Mouse (Mus musculus) neural tube, postnatal 0 days (tissue): ENCODE data around the gene Crip2. TPM values are rescaled to one million over a fixed set of nuclear protein-coding genes. Genes with fewer than 3 reads are reported as not detected.

Experiments
- polyA plus RNA-seq: library from polyadenylated mRNA; unstranded; fragments of >200 nt; fragmentation: Nextera tagmentation; extraction: Ambion mirVana; gene quantifications from 2 replicates; pipeline ENCODE4 v1.2.1, GENCODE M21; 2015

Gene Crip2
- 232 and 243 TPM in 2 replicates for polyA plus RNA-seq

DNA sequence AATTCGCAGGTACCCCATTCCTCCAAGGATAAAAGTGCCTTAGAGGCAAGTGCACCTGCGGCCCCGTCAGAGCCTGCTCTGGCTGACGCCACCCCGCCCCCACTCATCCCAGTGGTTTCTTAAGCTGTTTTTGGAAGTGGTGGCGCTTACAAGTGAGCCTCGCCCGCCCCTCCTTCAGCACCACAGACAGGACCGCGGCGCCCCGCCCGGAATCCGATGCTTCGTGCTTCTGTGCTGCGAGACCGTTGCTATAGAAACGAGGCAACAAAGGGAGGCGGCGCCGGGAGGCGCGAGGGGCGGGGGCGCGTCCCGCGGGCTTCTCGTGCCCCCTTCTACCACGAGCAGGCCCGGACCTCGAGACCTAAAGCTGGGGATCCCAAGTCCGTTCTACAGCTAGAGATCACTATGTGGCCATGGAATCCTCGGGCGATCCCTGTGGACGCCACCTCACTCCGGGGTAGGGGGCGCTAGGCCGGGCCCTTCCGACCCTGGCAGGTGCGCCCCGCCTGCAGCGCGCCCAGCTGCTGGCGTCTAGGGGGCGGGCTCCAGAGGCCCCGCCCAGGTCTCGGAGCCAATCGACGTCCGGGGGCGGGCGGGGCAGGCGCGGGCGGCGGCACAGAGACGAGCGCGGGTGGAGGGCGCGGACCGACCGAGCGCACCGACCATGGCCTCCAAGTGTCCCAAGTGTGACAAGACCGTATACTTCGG is at the start of gene Crip2:
Gene Crip2, plus strand, starts transcription at position 329 of the 708 bp plus-strand sequence.

DNA sequence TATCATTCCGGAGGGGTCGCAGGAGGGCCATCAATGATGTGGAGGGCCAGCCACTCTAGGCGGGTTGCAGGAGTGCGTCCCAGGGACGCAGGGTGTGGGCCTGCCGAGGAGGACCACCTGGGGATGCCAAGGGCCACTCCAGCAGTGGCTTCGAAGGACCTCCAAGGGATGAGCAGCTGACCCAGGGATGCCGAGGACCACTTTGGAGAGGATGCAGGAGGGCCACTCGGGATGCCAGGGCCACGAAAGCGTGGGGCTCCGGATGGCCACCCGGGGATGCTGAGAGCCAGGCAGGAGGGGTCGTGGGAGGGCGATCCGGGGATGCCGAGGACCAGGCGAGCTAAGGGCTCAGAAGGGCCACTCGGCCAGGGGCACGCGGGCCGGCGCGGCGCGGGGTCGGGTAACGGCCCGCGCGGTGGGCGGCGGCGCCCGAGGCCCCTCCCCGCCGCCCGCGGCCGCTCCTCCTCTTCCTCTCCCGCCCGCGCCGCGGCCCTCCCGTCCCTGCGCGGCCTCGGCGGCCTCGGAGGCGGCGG is 42.2 kb upstream of the Crip2 start, which contains the start of gene Mta1:
Gene Mta1, plus strand, starts transcription at position 530 of the 533 bp plus-strand sequence.

DNA sequence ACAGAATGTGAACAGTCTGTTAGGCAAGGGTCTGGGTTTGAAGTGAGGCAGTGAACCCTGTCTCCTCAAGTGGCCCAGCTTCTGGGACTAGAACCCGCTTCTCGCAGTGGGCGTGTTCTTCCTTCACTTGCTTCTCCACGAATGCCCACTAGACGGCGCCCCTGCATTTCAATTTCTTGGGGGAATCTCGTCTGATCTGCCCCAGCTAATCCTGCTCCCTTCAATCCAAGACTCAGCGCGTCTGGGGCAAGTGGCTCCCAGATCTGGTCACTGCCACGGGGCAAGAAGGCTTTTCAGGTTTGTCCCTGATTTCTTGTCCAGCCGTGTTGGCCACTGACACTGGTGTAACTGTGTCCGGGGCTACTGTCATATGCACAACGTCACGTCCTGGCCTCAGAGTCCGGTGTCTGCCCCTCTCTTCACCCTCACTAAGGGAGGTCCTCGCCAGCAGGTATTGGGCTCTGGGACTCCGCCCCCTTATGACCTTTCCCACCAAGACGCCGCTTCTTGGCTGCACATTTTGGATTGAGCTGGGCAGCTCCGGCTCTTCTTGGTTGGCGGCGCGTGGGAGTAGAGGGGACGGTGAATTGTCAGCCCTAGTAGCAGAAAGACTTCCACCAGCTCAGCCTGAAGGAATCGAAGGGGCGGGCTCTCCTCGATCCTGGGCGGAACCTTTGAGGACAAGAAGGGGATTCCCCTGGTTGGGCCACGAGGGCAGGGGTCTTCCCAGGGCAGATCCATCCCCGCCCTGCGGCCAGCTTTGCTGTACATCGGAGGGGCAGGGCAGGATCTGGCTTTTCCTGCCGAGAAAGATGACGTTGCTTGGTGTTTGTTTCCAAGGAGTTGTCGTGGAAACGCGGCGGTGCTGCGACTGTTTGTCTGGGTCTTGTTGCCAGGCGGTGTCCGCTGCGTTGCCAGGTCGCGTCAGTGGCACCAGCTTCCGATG is 6.3 kb downstream of the Crip2 start, which contains the start of gene Crip1:
Gene Crip1, plus strand, starts transcription at position 205 of the 946 bp plus-strand sequence.

DNA sequence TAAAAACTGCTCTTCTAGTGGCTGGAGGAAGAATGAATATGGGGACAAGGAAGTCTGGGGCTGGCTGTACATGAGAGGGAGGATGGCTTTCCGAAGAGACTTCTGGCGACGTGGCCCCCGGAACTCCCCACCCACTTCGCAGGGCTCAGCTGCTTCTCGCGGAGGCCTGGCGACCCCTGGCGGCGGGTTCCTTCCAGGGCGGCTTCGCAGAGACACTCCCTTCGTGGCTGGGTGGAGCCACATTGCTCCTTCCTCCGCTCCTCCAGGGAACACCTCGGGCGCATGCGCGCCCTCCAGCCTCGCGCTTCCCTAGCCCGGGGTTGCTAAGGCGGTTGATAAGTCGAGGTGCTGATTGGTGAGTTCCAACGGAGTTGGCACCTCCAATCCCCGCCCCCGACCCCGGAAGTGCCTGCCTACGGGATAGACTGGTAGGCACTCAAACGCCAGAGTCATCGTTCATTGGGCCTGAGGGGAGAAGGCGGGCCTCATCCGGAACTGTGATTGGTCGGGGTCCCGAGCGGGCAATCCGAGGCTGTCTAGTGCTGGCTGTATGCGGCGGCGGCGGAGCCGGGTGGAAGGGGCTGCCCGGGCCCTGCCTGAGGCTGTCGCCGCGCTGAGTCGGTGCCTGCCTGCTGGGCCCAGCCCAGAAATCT is 16.0 kb downstream of the Crip2 start, which contains the start of gene Tedc1:
Gene Tedc1, plus strand, starts transcription at position 535 of the 653 bp plus-strand sequence.

DNA sequence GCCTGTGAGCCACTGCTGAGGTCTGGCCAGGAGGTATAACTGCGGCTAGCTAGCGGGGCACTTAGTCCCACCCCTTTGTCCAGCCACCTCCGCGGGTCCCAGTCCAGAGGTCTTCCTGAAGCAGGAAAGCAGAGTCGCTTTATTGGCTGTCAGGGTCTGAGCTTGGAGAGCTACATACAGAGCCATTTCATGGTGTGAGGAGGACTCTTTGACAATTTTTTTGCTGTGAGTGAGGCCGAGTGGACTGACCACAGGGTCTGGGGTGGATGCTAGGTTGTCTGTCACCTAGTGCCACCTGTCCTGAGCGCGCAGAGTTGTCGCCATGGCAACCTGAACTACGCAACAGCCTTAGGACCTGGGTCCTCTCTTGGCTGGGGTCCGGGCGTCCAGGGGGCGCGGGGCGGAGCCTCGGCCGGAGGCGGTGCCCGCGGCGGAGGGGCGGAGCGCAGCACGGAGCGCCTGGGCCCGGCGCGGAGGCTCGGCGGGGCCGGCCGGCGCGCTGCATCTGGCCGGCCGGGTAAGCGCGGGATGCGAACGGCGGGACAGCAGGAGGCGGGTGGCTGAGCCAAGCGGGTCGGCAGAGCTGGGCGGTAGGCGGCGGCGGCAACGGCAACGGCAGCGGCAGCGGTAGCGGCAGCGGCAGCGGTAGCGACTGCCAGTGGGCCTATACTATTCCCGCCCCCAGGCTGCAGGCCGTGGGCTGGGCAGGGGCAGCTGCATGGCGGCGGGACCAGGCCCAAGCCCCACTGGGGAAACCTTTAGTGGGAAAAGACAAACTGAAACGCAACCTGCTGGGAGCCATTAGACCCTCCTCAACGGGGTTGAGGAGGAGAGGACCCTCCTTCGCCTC is 45.6 kb downstream of the Crip2 start, which contains the start of gene Tmem121:
Gene Tmem121, plus strand, starts transcription at position 489 of the 850 bp plus-strand sequence.

Other genes with a start within 250 kb of the Crip2 start
- gene Jag2, start 210.5 kb upstream of the Crip2 start, polyA plus RNA-seq: 10.5 and 15.9 TPM in 2 replicates
- gene Nudt14, start 198.1 kb upstream of the Crip2 start, polyA plus RNA-seq: 48.1 and 51.4 TPM in 2 replicates
- 50.3 and 59.9 TPM in 2 replicates for gene Btbd6, start 163.8 kb upstream of the Crip2 start, polyA plus RNA-seq
- 38.4 and 38.6 TPM in 2 replicates for gene Brf1, start 139.5 kb upstream of the Crip2 start, polyA plus RNA-seq
- gene Pacs2, start 125.7 kb upstream of the Crip2 start, polyA plus RNA-seq: 23.2 and 23.9 TPM in 2 replicates
- gene Tex22, start 65.7 kb upstream of the Crip2 start, polyA plus RNA-seq: not detected in 2 replicates
- 13.3 and 17.7 TPM in 2 replicates for gene Mta1, start 42.0 kb upstream of the Crip2 start, polyA plus RNA-seq
- gene Crip1, start 6.1 kb downstream of the Crip2 start, polyA plus RNA-seq: 60.2 and 88.4 TPM in 2 replicates
- 12.3 and 12.4 TPM in 2 replicates for gene Tedc1, start 16.2 kb downstream of the Crip2 start, polyA plus RNA-seq
- gene Tmem121, start 45.7 kb downstream of the Crip2 start, polyA plus RNA-seq: 58.9 and 65.6 TPM in 2 replicates